Mouse (Mus musculus): ENCODE results near the gene Lsamp. TPM values are rescaled to one million over a fixed set of nuclear protein-coding genes. Genes with fewer than 3 reads are reported as not detected.

Lsamp gene
- total and polyA plus RNA-seq, 3 experiments: not detected

- in situ Hi-C loops (cut with MboI; ENCODE audit: low pct_ligation_motif_present, low pct_unique_long_range_greater_than_20kb, low sequenced_read_pairs) (no loop called here), dilution Hi-C loops (cut with MboI; ENCODE audit: extremely low pct_ligation_motif_present, extremely low pct_unique_long_range_greater_than_20kb, low sequenced_read_pairs) (no loop called here)
- Histone ChIP-seq H3K4me2 (ENCODE audit: insufficient read depth, low read depth, poor library complexity, severe bottlenecking) (no peak overlapping the region), H3K4me1 (ENCODE audit: control insufficient read depth in 1 of 2, insufficient read depth in 2 of 2) (no peaks in the 10 kb centered on the region), H3K4me3 (replicated peaks in 1 of 3; ENCODE audit: low read depth in 2 of 3, low read length in 2 of 3, poor library complexity in 1 of 3) (no peak overlapping the region), H3K36me3 (replicated peaks in 1 of 2; ENCODE audit: control insufficient read depth in 1 of 2, insufficient read depth in 1 of 2, low read length in 1 of 2) (no peaks in the 10 kb centered on the region), H3K79me2 (replicated peaks; ENCODE audit: control insufficient read depth, extremely low read depth, insufficient read depth, poor library complexity, severe bottlenecking) (no peaks in the 10 kb centered on the region), H3K27ac (ENCODE audit: insufficient read depth, low read depth) (no peak overlapping the region), H3K9ac (ENCODE audit: insufficient read depth, low read depth) (no peak overlapping the region), H3K9me3 (replicated peaks; ENCODE audit: low read length) (peaks cover 6% of the 10 kb centered on the region), H3K27me3 (replicated peaks) (peaks cover 3% of the 10 kb centered on the region)
- TF ChIP-seq RCOR1 (conservative IDR thresholded peaks at IDR 0.05; ENCODE audit: low read depth, low read length): no peak
- no peak for TF ChIP-seq MAX (IDR thresholded peaks at IDR 0.05; ENCODE audit: low read length)
- TF ChIP-seq GABPA (IDR thresholded peaks at IDR 0.05; ENCODE audit: insufficient replicate concordance, low read depth, low read length): no peak
- no peak for TF ChIP-seq MYC (IDR thresholded peaks at IDR 0.05; ENCODE audit: low read depth, low read length)
- no peak for TF ChIP-seq SMC3 (IDR thresholded peaks at IDR 0.05; ENCODE audit: low read depth, low read length)
- no peak for TF ChIP-seq ELF1 (IDR thresholded peaks at IDR 0.05; ENCODE audit: low read depth, low read length)
- no peak for TF ChIP-seq ZNF384 (IDR thresholded peaks at IDR 0.05; ENCODE audit: low read depth, low read length)
- no peak for TF ChIP-seq TCF12 (IDR thresholded peaks at IDR 0.05; ENCODE audit: low read depth, low read length)
- TF ChIP-seq ZKSCAN1 (IDR thresholded peaks at IDR 0.05; ENCODE audit: borderline replicate concordance, low read depth, low read length): no peak
- no peak for TF ChIP-seq PAX5 (IDR thresholded peaks at IDR 0.05; ENCODE audit: low read length)
- no peak for TF ChIP-seq BHLHE40 (IDR thresholded peaks at IDR 0.05; ENCODE audit: low read depth, low read length)
- TF ChIP-seq E2F4 (IDR thresholded peaks at IDR 0.05; ENCODE audit: insufficient replicate concordance, low read depth, low read length): no peak
- no peak for TF ChIP-seq EP300 (IDR thresholded peaks at IDR 0.05; ENCODE audit: low read length)
- no peak for TF ChIP-seq CHD1 (IDR thresholded peaks at IDR 0.05; ENCODE audit: low read depth, low read length)
- no peak for TF ChIP-seq CHD2 (IDR thresholded peaks at IDR 0.05; ENCODE audit: low read length)
- no peak for TF ChIP-seq MAZ (IDR thresholded peaks at IDR 0.05; ENCODE audit: low read depth, low read length)
- TF ChIP-seq ZMIZ1 (IDR thresholded peaks at IDR 0.05; ENCODE audit: low read depth, low read length): no peak
- TF ChIP-seq JUND (conservative IDR thresholded peaks at IDR 0.05; ENCODE audit: low read depth, low read length): no peak
- DNase-seq (ENCODE audit: extremely low read depth): no peak
These were observed 2163.0 kb downstream of the Lsamp start for GRCm38 (mm10) chr16:42147164-42147563.

GRCm38 (mm10) chr16:42149216-42149942, 2165.2 kb downstream of the Lsamp start:
- no peak for TF ChIP-seq PAX5 (IDR thresholded peaks at IDR 0.05; ENCODE audit: low read length)
- no peak for TF ChIP-seq BHLHE40 (IDR thresholded peaks at IDR 0.05; ENCODE audit: low read depth, low read length)
- no peak for TF ChIP-seq MYC (IDR thresholded peaks at IDR 0.05; ENCODE audit: low read depth, low read length)
- TF ChIP-seq E2F4 (IDR thresholded peaks at IDR 0.05; ENCODE audit: insufficient replicate concordance, low read depth, low read length): no peak
- TF ChIP-seq TBP (conservative IDR thresholded peaks at IDR 0.05; ENCODE audit: low read depth, low read length): no peak
- no peak for TF ChIP-seq SIN3A (IDR thresholded peaks at IDR 0.05; ENCODE audit: low read length)
- no peak for TF ChIP-seq USF1 (IDR thresholded peaks at IDR 0.05; ENCODE audit: low read depth, low read length)
- TF ChIP-seq CTCF (conservative IDR thresholded peaks at IDR 0.05 in 1 of 2, IDR thresholded peaks at IDR 0.05 in 1 of 2; ENCODE audit: low read depth in 2 of 2, low read length in 2 of 2): no peak
- no peak for TF ChIP-seq MEF2A (IDR thresholded peaks at IDR 0.05; ENCODE audit: borderline replicate concordance, low read depth, low read length)
- no peak for TF ChIP-seq ZKSCAN1 (IDR thresholded peaks at IDR 0.05; ENCODE audit: borderline replicate concordance, low read depth, low read length)
- Histone ChIP-seq H3K4me2 (ENCODE audit: insufficient read depth, low read depth, poor library complexity, severe bottlenecking) (no peak overlapping the region), H3K9me3 (replicated peaks; ENCODE audit: low read length) (peaks cover 6% of the 10 kb centered on the region), H3K4me3 (replicated peaks in 1 of 3; ENCODE audit: low read depth in 2 of 3, low read length in 2 of 3, poor library complexity in 1 of 3) (no peak overlapping the region), H3K27me3 (replicated peaks) (peaks cover 3% of the 10 kb centered on the region), H3K36me3 (replicated peaks in 1 of 2; ENCODE audit: control insufficient read depth in 1 of 2, insufficient read depth in 1 of 2, low read length in 1 of 2) (no peaks in the 10 kb centered on the region), H3K4me1 (ENCODE audit: control insufficient read depth in 1 of 2, insufficient read depth in 2 of 2) (peaks cover 0 to 11% of the 10 kb centered on the region in 2 experiments; a peak in 2 of 4 replicates), H3K27ac (ENCODE audit: insufficient read depth, low read depth) (no peak overlapping the region), H3K79me2 (replicated peaks; ENCODE audit: control insufficient read depth, extremely low read depth, insufficient read depth, poor library complexity, severe bottlenecking) (no peaks in the 10 kb centered on the region), H3K9ac (ENCODE audit: insufficient read depth, low read depth) (no peak overlapping the region)
- in situ Hi-C loops (cut with MboI; ENCODE audit: low pct_ligation_motif_present, low pct_unique_long_range_greater_than_20kb, low sequenced_read_pairs): no loop called here
- dilution Hi-C loops (cut with MboI; ENCODE audit: extremely low pct_ligation_motif_present, extremely low pct_unique_long_range_greater_than_20kb, low sequenced_read_pairs): no loop called here
- DNase-seq (ENCODE audit: extremely low read depth): no peak
